Mouse (Mus musculus) adrenal gland, postnatal 10 days (tissue): ENCODE data around the gene Tmem237. TPM values are rescaled to one million over a fixed set of nuclear protein-coding genes. Genes with fewer than 3 reads are reported as not detected.
A peak's percentile ranks its signal among the peaks of the same experiment; 100 is the strongest.

Source experiments
- DNase-seq: peaks from one replicate; pipeline ENCODE4 v3.0.0; 2021; ENCODE audit warnings: mixed read lengths
- total RNA-seq, 2 experiments: library from RNA; stranded (reverse); gene quantifications; 2 replicates each; pipeline ENCODE4 v1.2.3; 2021

The Tmem237 gene
- total RNA-seq, 2 experiments from 2014 or later, result 15.2 to 15.3 TPM

DNA sequence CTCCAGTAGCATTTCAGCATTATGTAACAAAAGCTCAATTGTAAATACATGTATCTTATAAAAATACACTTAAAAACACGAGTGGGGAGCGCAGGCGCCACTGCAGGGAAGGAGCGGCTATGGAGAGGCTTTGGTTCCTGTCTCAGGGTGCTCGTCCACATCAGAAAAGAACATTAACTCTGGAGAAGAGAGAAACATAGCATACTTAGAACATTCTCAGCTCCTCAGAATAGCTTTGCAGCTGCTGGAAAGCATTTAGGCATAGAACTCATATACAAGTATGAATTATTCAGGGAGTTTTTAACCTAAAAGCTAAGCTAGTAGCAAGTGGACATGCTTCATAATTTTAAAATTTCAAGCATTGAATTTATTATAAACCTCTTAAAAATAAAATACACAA lies 19.2 kb downstream of the Tmem237 start:
- DNase-seq, result no peak

DNA sequence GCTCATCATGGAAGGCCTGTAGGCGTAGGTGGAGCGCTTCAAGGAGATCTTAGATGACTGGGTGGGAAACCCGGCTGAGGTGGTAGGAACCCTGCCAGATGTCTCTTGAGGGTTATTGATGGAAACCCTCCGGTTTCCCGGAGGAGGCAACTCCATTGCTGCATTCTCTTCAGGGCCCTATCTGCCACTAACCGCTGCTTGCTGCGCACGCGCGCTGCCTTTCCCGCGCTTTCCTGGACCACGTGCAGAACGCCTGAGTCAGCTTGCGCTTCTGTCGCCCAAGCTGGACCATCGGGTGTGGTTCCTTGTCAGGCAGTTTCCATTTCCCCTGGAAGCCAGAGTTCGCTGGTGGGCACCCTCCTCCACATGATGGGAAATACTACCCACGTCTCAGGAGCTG lies 25.5 kb downstream of the Tmem237 start, which contains the start of gene C2cd6:
Gene C2cd6, minus strand, starts transcription at position 196 of the 400 bp plus-strand sequence.
- no peak for DNase-seq

GRCm38 (mm10) chr1:59070867-59071266 lies 49.3 kb downstream of the Tmem237 start:
- no peak for DNase-seq

DNA sequence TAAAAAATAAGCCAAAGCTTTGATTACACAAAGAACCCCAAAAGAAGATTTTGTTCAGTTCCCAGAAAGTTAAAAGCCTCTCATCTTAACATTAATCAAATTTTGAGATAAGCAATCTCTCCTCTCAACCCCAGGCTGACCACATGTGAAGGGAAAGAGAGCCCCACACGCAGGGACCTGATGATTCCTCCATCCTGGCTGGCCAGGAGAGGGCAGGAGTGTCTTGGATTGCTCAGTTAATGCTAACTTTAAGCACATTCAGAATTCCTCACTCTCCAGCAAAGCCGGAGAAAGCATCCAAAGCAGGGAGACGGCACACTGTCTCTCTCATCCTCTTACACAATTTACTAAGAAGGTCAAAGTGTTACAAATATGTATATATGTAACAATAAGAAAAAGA lies 52.2 kb downstream of the Tmem237 start:
- DNase-seq, result peak; percentile 66

DNA sequence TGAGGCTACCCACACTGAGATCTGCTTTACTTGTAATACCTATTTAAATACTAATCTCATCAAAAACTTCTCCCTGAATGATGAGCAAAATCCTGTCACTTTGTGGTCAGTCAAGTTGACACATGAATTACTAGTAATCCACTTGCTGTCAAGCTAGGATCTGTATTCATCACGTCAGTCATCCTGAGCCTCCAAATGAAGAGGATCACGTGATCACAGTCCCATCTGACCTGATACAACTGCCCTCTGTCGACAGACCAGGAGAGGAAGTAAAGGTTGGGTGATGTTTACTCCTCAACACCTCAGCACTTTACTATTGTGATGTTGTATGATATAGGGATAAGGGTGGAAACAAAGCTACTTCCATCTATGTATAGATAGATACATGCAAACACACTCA lies 56.5 kb downstream of the Tmem237 start:
- DNase-seq, result no peak

DNA sequence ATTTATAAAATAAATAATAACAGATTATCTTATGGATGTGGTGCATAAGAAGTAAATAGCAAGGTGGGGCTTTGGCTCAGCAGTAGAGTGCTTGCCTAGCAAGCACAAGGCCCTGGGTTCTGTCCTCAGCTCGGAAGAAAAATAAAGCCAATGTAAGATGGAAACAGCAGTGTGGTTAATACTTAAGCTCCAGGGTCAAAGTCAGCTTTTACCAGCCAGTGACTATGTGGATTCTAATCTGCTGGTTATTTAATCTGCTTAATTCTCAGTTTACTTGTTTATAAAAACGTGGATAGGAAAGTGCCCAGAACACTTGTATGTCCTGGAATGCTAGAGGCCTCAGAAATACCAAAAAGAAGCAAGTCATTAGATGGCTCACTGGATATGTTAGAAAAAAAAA lies 63.3 kb downstream of the Tmem237 start:
- no peak for DNase-seq

GRCm38 (mm10) chr1:59051306-59051705 lies 68.9 kb downstream of the Tmem237 start:
- DNase-seq, result no peak

Other genes starting within 250 kb of the Tmem237 start
- gene Trak2, start 147.0 kb downstream of the Tmem237 start, total RNA-seq, result 10 to 100 TPM; 38.9 to 54.9 TPM
- gene Stradb, start 146.9 kb downstream of the Tmem237 start, total RNA-seq, result 10 to 100 TPM; 36.2 to 51.2 TPM
- not detected for gene C2cd6, start 25.5 kb downstream of the Tmem237 start, total RNA-seq
- gene Mpp4, start 43.0 kb upstream of the Tmem237 start, total RNA-seq, result under 1 TPM; 0.69 to 0.94 TPM
- 10 to 100 TPM; 15.6 to 16.5 TPM for gene Als2, start 116.8 kb upstream of the Tmem237 start, total RNA-seq
- not detected for gene Cdk15, start 136.5 kb upstream of the Tmem237 start, total RNA-seq